Mouse (Mus musculus): ENCODE data around the gene Cachd1. TPM values are rescaled to one million over a fixed set of nuclear protein-coding genes. Genes with fewer than 3 reads are reported as not detected.

The Cachd1 gene
- polyA plus RNA-seq, 1 experiment from 2014 or later, result 4.2 TPM

GRCm38 (mm10) chr4:100850846-100851495 lies 74.5 kb downstream of the Cachd1 start:
- no peak for ATAC-seq

GRCm38 (mm10) chr4:100852448-100852847 lies 76.0 kb downstream of the Cachd1 start:
- Histone ChIP-seq H3K27me3 (ENCODE audit: insufficient read depth, low read length) (no peaks in the 10 kb centered on the region), H3K4me1 (ENCODE audit: insufficient read depth) (no peaks in the 10 kb centered on the region), H3K4me2 (ENCODE audit: low read depth, low read length) (no peak overlapping the region), H3K9me3 (ENCODE audit: low read length) (no peaks in the 10 kb centered on the region), H3K27ac (ENCODE audit: low read depth) (no peak overlapping the region), H3K9ac (replicated peaks) (no peak overlapping the region), H3K36me3 (replicated peaks; ENCODE audit: insufficient read depth, low read length) (no peaks in the 10 kb centered on the region), H3K4me3 (ENCODE audit: low read depth, low read length) (no peak overlapping the region)
- ATAC-seq (no peak), DNase-seq (no peak)
- TF ChIP-seq CTCF (IDR thresholded peaks at IDR 0.05; ENCODE audit: low read depth) (no peak), EP300 (IDR thresholded peaks at IDR 0.05; ENCODE audit: low read depth) (no peak)
- 66% methylated on average over 3 of the region's 3 CpGs for WGBS (ENCODE audit: insufficient replicate concordance)

More at GRCm38 (mm10) chr4:100850846-100851495, 74.5 kb downstream of the Cachd1 start:
- Histone ChIP-seq H3K4me3 (ENCODE audit: low read depth, low read length) (no peak overlapping the region), H3K36me3 (replicated peaks; ENCODE audit: insufficient read depth, low read length) (no peaks in the 10 kb centered on the region), H3K4me1 (ENCODE audit: insufficient read depth) (no peaks in the 10 kb centered on the region), H3K4me2 (ENCODE audit: low read depth, low read length) (no peak overlapping the region), H3K27ac (ENCODE audit: low read depth) (no peak overlapping the region), H3K27me3 (ENCODE audit: insufficient read depth, low read length) (no peaks in the 10 kb centered on the region), H3K9me3 (ENCODE audit: low read length) (no peaks in the 10 kb centered on the region), H3K9ac (replicated peaks) (no peak overlapping the region)
- 64% methylated on average over 7 of the region's 7 CpGs for WGBS (ENCODE audit: insufficient replicate concordance)
- TF ChIP-seq EP300 (IDR thresholded peaks at IDR 0.05; ENCODE audit: low read depth), result no peak
- DNase-seq, result no peak

- 60% methylated on average over 1 of the region's 1 CpGs for WGBS (ENCODE audit: insufficient replicate concordance)
- TF ChIP-seq CTCF (IDR thresholded peaks at IDR 0.05; ENCODE audit: low read depth) (no peak), EP300 (IDR thresholded peaks at IDR 0.05; ENCODE audit: low read depth) (no peak)
These were observed 77.0 kb downstream of the Cachd1 start for GRCm38 (mm10) chr4:100853426-100853825.

GRCm38 (mm10) chr4:100855373-100855772 lies 78.9 kb downstream of the Cachd1 start:
- no peak overlapping the region for H3K27ac ChIP-seq (ENCODE audit: low read depth)
- no peak for TF ChIP-seq EP300 (IDR thresholded peaks at IDR 0.05; ENCODE audit: low read depth)
- no peak for TF ChIP-seq CTCF (IDR thresholded peaks at IDR 0.05; ENCODE audit: low read depth)
- no peaks in the 10 kb centered on the region for H3K27me3 ChIP-seq (ENCODE audit: insufficient read depth, low read length)
- no peaks in the 10 kb centered on the region for H3K4me1 ChIP-seq (ENCODE audit: insufficient read depth)
- WGBS (ENCODE audit: insufficient replicate concordance), result 75% methylated on average over 4 of the region's 4 CpGs
- no peaks in the 10 kb centered on the region for H3K36me3 ChIP-seq (replicated peaks; ENCODE audit: insufficient read depth, low read length)
- ATAC-seq (no peak), DNase-seq (no peak)
- no peak overlapping the region for H3K9ac ChIP-seq (replicated peaks)
- no peak overlapping the region for H3K4me3 ChIP-seq (ENCODE audit: low read depth, low read length)
- H3K4me2 ChIP-seq (ENCODE audit: low read depth, low read length), result no peak overlapping the region
- no peaks in the 10 kb centered on the region for H3K9me3 ChIP-seq (ENCODE audit: low read length)

More at GRCm38 (mm10) chr4:100853426-100853825, 77.0 kb downstream of the Cachd1 start:
- Histone ChIP-seq H3K9ac (replicated peaks) (no peak overlapping the region), H3K36me3 (replicated peaks; ENCODE audit: insufficient read depth, low read length) (no peaks in the 10 kb centered on the region), H3K4me2 (ENCODE audit: low read depth, low read length) (no peak overlapping the region), H3K4me3 (ENCODE audit: low read depth, low read length) (no peak overlapping the region), H3K27ac (ENCODE audit: low read depth) (no peak overlapping the region), H3K27me3 (ENCODE audit: insufficient read depth, low read length) (no peaks in the 10 kb centered on the region), H3K9me3 (ENCODE audit: low read length) (no peaks in the 10 kb centered on the region), H3K4me1 (ENCODE audit: insufficient read depth) (no peaks in the 10 kb centered on the region)
- no peak for DNase-seq
- ATAC-seq, result no peak

- no peak for DNase-seq
- H3K27ac ChIP-seq (ENCODE audit: low read depth), result no peak overlapping the region
- no peaks in the 10 kb centered on the region for H3K27me3 ChIP-seq (ENCODE audit: insufficient read depth, low read length)
- H3K4me2 ChIP-seq (ENCODE audit: low read depth, low read length), result no peak overlapping the region
- WGBS (ENCODE audit: insufficient replicate concordance), result 71% methylated on average over 3 of the region's 3 CpGs
- H3K9ac ChIP-seq (replicated peaks), result no peak overlapping the region
- TF ChIP-seq EP300 (IDR thresholded peaks at IDR 0.05; ENCODE audit: low read depth) (no peak), CTCF (IDR thresholded peaks at IDR 0.05; ENCODE audit: low read depth) (no peak)
- H3K36me3 ChIP-seq (replicated peaks; ENCODE audit: insufficient read depth, low read length), result no peaks in the 10 kb centered on the region
- no peak for ATAC-seq
- no peaks in the 10 kb centered on the region for H3K4me1 ChIP-seq (ENCODE audit: insufficient read depth)
- H3K9me3 ChIP-seq (ENCODE audit: low read length), result no peaks in the 10 kb centered on the region
- no peak overlapping the region for H3K4me3 ChIP-seq (ENCODE audit: low read depth, low read length)
These were observed 81.0 kb downstream of the Cachd1 start for GRCm38 (mm10) chr4:100857411-100857869.

GRCm38 (mm10) chr4:100863861-100864428 lies 87.5 kb downstream of the Cachd1 start:
- no peaks in the 10 kb centered on the region for H3K27me3 ChIP-seq (ENCODE audit: insufficient read depth, low read length)
- no peaks in the 10 kb centered on the region for H3K36me3 ChIP-seq (replicated peaks; ENCODE audit: insufficient read depth, low read length)
- no peak overlapping the region for H3K9ac ChIP-seq (replicated peaks)
- no peak overlapping the region for H3K27ac ChIP-seq (ENCODE audit: low read depth)
- ATAC-seq (no peak), DNase-seq (no peak)
- TF ChIP-seq CTCF (IDR thresholded peaks at IDR 0.05; ENCODE audit: low read depth) (no peak), EP300 (IDR thresholded peaks at IDR 0.05; ENCODE audit: low read depth) (no peak)
- 60% methylated on average over 15 of the region's 15 CpGs for WGBS (ENCODE audit: insufficient replicate concordance)
- no peak overlapping the region for H3K4me3 ChIP-seq (ENCODE audit: low read depth, low read length)
- H3K4me2 ChIP-seq (ENCODE audit: low read depth, low read length), result no peak overlapping the region
- H3K4me1 ChIP-seq (ENCODE audit: insufficient read depth), result no peaks in the 10 kb centered on the region
- no peaks in the 10 kb centered on the region for H3K9me3 ChIP-seq (ENCODE audit: low read length)

Data from liver, postnatal 0 days (tissue).